Comparison of ENCODE assay signal across 9 mouse cellular contexts in genomic region chr10:39501571-39501970, GRCm38 (mm10).
DNase-seq lines count a peak whose midpoint lies in the region; ATAC-seq lines count a peak whose summit lies in the region.
"Had no signal": no experiment of that assay in that cellular context is flagged by ENCODE, and none has a peak within 500 bp of the region (broad histone marks: within the 10 kb centered on the region; RNA-seq: fewer than 3 reads in every experiment).

No protein-coding gene starts in this region.

- no peaks in the 10 kb centered on the region for H3K27me3 ChIP-seq in heart, embryonic 16.5 days (ENCODE audit: control insufficient read depth, insufficient read depth, low read length)
- no peaks in the 10 kb centered on the region for H3K27me3 ChIP-seq in forebrain, embryonic 11.5 days (ENCODE audit: control insufficient read depth, insufficient read depth, low read length)
- H3K27me3 ChIP-seq in limb, embryonic 13.5 days = no peaks in the 10 kb centered on the region
- H3K27me3 ChIP-seq: CH12.LX had no signal

- ATAC-seq in heart, embryonic 16.5 days (replicated peaks; ENCODE audit: extremely low read depth, insufficient read depth, low FRiP score) = no peak
- ATAC-seq in forebrain, embryonic 11.5 days (replicated peaks; ENCODE audit: low FRiP score) = no peak
- ATAC-seq in limb, embryonic 13.5 days (ENCODE audit: low FRiP score, low read depth) = no peak

- no peaks in the 10 kb centered on the region for H3K36me3 ChIP-seq in heart, embryonic 16.5 days (ENCODE audit: control insufficient read depth, insufficient read depth)
- no peaks in the 10 kb centered on the region for H3K36me3 ChIP-seq in forebrain, embryonic 11.5 days (ENCODE audit: control insufficient read depth, insufficient read depth, low read length)
- H3K36me3 ChIP-seq in limb, embryonic 13.5 days = no peaks in the 10 kb centered on the region

- peaks cover 25% of the 10 kb centered on the region for H3K4me1 ChIP-seq in heart, embryonic 16.5 days (ENCODE audit: control insufficient read depth, insufficient read depth, low read length)
- peaks cover 16% of the 10 kb centered on the region for H3K4me1 ChIP-seq in forebrain, embryonic 11.5 days (replicated peaks; ENCODE audit: control insufficient read depth, insufficient read depth, low read length)
- H3K4me1 ChIP-seq in limb, embryonic 13.5 days = peaks cover 56% of the 10 kb centered on the region

- H3K9me3 ChIP-seq in heart, embryonic 16.5 days (replicated peaks; ENCODE audit: control insufficient read depth, low read length) = no peaks in the 10 kb centered on the region
- H3K9me3 ChIP-seq in forebrain, embryonic 11.5 days (ENCODE audit: control insufficient read depth, low read length) = no peaks in the 10 kb centered on the region
- H3K9me3 ChIP-seq in limb, embryonic 13.5 days = no peaks in the 10 kb centered on the region

- intact Hi-C loops in heart, postnatal 25 days (cut with DNase I) = no loop called here

- no peak overlapping the region for H3K9ac ChIP-seq in heart, embryonic 16.5 days (ENCODE audit: low read length)
- H3K9ac ChIP-seq in forebrain, embryonic 11.5 days (ENCODE audit: low read length) = no peak overlapping the region; the same call in none of the 2 replicates
- no peak overlapping the region for H3K9ac ChIP-seq in limb, embryonic 13.5 days

- H3K4me3 ChIP-seq in heart, embryonic 16.5 days (ENCODE audit: low read length) = no peak overlapping the region
- H3K4me3 ChIP-seq in forebrain, embryonic 11.5 days (ENCODE audit: low read depth, low read length) = no peak overlapping the region
- H3K4me3 ChIP-seq in limb, embryonic 13.5 days = no peak overlapping the region

- no peak for DNase-seq in heart, postnatal 25 days (ENCODE audit: low spot score)
- peak; percentile 22 for DNase-seq in ES-CJ7 (ENCODE audit: low read depth, low spot score)
- DNase-seq in forebrain, embryonic 11.5 days (ENCODE audit: low spot score) = no peak
- DNase-seq in left cerebral cortex, adult 11 months (ENCODE audit: low spot score) = no peak
- no peak for DNase-seq in urinary bladder, postnatal 10 days (ENCODE audit: low spot score)
- no peak for DNase-seq in embryo, embryonic 10.5 days (ENCODE audit: low spot score)

- WGBS in heart, embryonic 16.5 days = 38% methylated on average over 10 of the region's 10 CpGs
- WGBS in forebrain, embryonic 11.5 days = 73% methylated on average over 10 of the region's 10 CpGs
- 60% methylated on average over 10 of the region's 10 CpGs for WGBS in limb, embryonic 13.5 days

- H3K27ac ChIP-seq in heart, embryonic 16.5 days (ENCODE audit: low read length) = peak overlapping the region; percentile 45
- peak overlapping the region; percentile 59 for H3K27ac ChIP-seq in forebrain, embryonic 11.5 days (ENCODE audit: low read depth, low read length)
- H3K27ac ChIP-seq in limb, embryonic 13.5 days = peak overlapping the region; percentile 22; the same call in 1 of the 2 replicates

- H3K4me2 ChIP-seq in heart, embryonic 16.5 days (ENCODE audit: low read depth, low read length) = peak overlapping the region; percentile 45; the same call in 1 of the 2 replicates
- no peak overlapping the region for H3K4me2 ChIP-seq in forebrain, embryonic 11.5 days (ENCODE audit: low read depth, low read length, severe bottlenecking)
- no peak overlapping the region for H3K4me2 ChIP-seq in limb, embryonic 13.5 days (replicated peaks)
